Mouse (Mus musculus) kidney, adult 18-20 months (tissue): ENCODE measurements around the gene Mgarp.
"Not testable (repeated sequence)": the region's sequence is repeated elsewhere in the genome, so short reads cannot be mapped to it uniquely, and the experiment has no call there.

ENCODE experiments used
- DNase-seq: peaks from one replicate; pipeline ENCODE4 v3.0.0; 2021

Mgarp gene

DNA sequence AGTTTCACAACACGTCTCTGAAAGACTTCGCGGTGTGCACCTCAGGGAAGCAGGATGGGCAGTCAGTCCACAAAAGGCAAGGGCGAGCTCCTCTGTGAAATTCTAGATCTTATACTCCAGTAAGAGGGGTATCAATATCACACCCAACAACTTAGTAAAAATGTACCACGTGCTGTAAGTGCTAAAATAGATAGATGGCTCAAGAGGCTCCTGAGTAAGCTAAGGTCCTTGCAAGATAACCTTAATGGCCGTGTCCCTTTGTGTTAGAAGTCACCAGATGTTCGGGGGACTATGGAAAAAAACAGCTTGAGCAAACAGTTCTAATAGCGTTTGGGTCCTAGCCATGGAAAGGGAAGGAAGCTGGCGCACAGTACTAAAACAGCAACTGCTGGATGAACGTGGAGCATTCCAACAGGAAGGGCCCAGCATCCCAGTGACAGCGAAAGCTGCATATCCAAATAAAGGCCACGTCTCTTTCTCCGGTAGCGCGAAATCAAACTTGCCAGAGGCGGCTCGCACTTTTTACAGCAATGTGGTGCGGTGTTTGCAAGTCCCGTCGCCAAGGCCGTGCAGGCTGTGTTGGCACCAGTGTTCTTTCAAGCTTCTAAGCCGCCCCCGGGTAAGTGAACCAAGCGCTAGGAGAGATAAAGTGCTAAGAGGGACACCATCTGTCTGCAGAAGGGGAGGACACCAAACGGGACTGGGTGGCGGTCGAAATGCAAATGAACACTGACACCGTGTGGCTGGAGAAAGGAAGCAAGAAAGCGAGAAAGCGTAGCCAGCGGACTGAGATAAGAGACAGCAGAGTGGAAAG, 31.6 kb downstream of the Mgarp start:
- DNase-seq, result peak; percentile 73

DNA sequence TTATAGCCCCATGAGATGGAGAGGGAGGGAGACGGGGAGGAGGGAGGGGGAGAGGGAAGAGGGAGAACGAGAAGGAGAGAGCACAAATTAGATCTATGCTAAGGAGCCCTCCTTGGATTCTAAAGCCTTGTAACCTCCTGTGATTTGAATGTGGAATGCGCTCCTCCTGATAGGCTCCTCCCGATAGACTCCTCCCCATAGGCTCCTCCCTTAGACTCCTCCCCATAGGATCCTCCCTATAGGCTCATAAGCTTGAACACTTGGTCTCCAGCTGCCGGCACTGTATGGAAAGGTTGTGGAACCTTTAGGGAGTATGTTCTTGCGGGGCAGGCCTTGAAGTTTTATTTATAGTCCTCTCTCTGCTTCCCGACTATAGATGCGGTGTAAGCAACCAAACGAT, 35.5 kb downstream of the Mgarp start:
- no peak for DNase-seq

DNA sequence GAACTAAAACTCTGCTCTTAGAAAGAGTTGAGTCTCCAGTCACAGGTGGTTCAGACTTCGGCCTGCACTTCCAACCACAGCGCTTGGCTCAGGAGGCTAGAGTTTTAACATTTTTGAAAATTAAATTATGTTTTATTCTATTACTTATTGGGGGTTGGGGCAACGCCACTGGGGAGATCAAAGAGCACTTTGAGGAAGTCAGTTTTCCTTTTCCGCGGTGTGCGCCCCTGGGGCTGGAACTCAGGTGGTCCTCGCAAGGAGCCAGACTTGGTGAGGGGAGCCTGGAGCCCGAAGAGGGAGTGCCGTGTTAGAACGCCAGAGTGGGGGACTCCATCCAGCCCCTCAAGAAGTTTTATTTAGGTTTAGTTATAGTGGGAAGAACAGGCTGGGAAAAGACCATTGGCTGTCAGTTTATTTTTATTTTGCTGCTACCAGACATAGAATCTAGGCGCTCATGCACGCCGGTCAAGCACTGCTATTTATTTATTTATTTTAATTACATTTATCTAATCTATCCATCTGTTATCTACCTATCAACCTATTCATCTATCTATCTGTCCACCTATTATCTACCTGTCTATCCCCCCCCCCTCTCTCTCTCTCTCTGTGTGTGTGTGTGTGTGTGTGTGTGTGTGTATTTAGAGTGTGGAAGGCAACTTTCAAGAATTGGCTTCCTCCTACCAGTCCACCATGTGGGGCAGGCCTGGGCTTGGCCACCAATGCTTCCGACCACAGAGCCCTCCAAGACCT, 36.8 kb downstream of the Mgarp start:
- DNase-seq, result no peak

DNA sequence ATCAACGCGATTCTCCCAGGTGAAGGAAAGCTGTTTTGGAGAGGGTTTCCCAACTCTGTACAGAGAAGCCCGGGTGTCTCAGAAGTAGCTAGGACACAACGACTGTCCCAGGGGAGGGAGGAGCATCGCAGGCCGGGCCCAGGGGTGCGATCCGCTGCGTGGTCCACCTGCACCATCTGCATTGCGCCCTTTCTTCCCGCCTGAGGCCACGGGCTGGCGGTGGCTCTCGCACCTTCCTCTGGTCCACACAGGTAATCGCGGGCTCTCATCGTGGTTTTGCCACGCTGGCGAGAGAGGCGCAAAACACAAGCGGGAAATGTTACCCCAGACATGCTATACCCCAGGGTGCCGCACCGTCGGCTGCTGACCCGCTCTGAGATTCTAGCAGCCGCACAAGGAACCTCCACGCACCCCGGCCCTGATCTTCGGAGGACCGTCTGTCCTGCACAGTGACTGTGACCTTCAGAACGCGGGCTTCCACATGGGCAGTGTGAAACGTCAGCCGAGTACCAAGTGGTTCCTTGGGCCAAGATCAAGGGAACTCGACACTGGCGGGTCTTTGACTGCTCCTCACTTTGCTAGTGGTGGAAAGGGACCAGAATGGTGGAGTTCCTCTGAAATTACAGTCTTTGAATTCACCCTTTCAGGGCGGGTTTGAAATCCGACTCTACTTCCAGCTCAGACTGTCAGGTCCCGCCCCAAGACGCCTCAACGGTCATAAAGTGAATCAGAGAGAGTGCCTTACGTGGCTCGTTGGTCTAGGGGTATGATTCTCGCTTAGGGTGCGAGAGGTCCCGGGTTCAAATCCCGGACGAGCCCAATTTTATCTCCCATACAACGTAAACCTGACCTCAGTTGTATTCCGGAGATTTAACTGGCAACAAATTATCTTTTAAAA, 37.6 kb downstream of the Mgarp start:
- peak; percentile 56 for DNase-seq

DNA sequence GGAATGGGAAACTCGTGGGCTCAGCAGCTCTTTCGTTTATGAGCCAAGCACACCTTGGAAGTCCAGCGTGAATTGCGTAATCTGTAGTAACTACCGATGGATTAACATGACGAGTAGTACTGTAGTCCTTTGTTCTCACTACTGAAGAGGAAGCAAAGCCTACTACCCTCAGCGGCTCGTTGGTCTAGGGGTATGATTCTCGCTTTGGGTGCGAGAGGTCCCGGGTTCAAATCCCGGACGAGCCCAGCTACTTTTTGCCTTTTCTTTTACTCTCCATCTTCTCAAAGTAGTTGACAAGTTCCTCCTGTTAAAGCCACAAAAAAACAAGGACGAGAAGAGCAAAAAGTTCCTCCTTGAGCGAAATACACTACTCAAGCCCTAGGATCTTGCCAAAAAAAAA, 38.4 kb downstream of the Mgarp start:
- peak; percentile 68 for DNase-seq

DNA sequence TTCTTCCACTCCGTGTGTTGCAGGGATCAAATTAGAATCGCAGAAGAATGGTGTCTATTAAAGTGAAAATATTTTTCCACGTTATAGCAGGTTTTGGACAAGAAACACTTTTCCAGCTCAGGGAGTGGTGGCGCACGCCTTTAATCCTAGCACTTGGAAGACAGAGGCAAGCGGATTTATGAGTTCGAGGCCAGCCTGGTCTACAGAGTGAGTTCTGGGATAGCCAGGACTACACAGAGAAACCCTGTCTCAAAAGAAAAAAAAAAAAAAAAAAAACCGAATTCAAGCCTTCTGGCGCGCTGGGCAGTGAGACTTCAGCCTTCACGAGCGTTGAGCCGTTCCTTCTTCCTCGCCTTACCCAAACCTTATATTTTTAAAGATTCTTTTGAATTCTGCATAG, 38.9 kb downstream of the Mgarp start:
- no peak for DNase-seq

DNA sequence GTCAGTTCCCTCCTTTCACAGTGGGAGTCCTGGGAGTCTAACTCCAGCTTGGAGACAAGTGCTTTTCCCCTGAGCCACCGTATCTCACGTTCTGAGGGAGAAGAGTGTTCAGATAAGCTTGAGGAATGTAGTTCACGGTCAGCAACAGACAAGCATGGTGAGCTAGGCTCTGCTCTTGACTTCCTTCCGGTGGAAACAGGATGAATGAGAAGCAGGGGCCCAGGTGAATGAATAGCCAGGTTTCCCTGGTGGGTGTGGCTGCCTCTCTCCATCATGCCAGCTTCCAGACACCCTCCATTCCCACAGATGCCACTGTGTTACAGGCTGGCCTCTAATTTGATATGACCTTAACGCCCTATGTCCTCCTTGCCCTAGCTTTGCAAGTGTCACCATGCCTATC, 39.5 kb downstream of the Mgarp start:
- no peak for DNase-seq

DNA sequence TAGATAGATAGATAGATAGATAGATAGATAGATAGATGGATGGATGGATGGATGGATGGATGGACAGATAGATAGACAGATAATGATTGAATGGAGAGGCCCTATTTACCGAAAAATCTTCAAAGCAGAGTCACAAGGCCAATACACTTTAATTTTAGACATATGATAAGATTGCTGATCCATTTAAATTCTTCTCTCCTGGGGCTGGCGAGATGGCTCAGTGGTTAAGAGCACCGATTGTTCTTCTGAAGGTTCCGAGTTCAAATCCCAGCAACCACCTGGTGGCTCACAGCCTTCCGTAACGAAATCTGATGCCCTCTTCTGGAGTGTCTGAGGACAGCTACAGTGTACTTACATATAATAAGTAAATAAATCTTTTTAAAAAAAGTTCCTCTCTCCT, 41.6 kb downstream of the Mgarp start:
- DNase-seq, result not testable (repeated sequence)

DNA sequence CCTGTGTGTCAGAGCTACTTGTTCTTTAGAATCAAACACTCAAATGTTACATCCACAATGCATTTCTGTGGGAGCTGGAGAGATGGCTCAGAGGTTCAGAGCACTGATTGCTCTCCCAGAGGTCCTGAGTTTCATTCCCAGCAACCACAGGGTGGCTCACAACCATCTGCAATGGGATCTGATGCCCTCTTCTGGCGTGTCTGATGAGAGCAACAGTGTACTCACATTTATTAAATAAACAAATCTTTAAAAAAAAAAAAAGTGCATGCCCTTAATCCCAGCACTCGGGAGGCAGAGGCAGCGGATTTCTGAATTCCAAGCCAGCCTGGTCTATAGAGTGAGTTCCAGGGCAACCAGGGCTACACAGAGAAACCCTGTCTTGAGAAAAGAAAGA, 42.5 kb downstream of the Mgarp start:
- DNase-seq, result no peak

DNA sequence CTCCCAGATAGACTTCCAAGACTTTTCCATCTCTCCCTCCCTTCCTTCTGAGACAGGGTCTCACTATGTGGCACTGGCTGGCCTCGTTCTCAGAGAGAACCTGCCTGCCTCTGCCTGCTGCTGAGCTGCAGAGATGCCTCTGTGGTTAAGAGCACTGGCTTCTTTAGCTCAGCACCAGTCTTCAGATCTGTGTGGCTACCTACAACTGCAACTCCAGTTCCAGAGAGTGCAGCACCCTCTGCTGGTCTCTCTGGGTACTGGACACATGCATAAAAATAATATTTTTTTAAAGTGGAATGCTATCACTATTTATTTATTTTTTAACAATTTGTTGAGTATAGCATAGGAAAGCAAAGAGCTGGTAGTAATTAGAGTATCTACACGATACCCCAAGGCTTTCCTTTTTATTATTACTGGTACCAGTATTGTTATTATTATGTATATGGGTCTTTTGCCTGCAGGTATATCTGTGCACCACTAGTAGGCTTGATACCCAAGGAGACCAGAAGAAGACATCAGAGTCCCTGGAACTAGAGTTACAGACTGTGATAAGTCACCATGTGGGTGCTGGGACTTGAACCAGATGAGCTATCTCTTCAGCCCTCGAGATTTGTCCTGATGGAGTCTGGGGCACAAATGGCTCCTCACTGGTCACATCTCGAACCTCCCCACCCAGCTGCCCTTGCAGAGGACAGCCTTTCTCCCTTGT, 43.1 kb downstream of the Mgarp start:
- peak; percentile 65 for DNase-seq

DNA sequence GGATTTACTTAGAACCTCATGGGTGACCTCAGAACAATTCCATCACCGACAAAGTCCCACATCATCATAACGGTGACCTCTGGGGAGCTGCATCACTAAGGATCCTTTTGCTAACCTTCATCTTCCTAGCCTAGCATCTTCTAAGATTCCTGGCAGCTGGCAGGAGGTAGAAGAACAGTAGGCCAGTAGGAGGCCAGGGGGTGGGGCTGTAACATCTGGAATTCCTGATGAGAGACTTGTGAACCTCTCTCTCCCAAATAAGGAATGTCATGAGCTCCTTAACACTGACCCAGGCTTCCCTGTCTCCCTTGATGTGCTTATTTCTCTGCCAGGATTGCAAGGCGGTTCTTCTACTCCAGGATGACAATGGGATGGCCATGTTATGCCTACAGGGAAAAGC, 45.7 kb downstream of the Mgarp start:
- no peak for DNase-seq

DNA sequence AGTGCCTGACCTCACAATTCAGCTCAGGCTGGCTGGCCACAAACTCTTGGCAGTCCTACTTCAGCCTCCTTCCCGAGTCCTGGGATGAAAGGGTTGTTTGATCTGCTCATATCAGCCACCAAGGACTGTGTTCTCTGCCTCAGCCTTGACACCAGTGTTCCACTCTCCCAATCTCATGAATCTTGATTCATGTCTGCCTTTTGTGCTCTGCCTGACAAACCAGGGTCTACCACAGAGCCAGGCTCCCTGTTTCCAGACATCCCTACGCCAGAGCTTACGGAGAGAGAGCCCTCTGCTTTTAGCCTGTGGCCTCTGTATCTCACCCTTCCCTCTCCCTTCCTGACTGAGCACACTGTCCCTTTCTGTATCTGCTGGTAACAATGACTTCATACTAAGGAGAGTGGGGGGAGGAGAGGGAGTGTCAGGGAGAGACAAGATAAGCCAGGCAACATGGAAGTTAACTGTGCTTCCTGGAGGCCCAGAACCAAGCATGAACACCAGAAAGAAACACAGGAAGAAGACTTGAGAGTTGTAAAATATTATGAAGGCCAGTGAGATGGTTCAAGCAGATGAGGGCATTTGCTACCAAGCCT, 47.8 kb downstream of the Mgarp start:
- no peak for DNase-seq

DNA sequence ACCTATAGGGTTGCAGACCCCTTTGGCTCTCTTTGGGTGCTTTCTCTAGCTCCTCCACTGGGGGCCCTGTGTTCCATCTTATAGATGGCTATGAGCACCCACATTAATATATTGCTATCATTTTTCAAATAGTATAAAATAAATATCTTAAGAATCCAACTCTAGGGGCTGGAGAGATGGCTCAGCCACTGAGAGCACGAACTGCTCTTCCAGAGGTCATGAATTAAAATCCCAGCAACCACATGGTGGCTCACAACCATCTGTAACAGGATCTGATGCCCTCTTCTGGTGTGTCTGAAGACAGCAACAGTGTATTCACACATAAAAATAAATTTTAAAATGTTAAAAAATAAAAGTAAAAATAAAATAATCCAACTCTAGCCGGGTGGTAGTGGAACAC, 51.5 kb downstream of the Mgarp start:
- DNase-seq, result not testable (repeated sequence)

DNA sequence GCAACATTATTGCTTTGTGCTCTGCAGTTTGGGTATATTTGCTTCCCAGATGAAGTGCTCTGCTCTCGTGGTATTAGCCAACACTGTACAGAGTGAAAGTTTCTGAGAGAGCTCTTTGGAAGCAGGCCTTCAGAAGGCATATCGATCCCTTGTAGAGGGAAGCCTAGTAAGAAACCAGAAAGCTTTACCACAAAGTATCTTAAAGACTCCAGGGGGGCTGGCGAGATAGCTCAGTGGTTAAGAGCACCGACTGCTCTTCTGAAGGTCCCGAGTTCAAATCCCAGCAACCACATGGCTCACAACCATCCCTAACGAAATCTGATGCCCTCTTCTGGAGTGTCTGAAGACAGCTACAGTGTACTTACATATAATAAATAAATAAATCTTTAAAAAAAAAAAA, 52.4 kb downstream of the Mgarp start:
- DNase-seq, result not testable (repeated sequence)

DNA sequence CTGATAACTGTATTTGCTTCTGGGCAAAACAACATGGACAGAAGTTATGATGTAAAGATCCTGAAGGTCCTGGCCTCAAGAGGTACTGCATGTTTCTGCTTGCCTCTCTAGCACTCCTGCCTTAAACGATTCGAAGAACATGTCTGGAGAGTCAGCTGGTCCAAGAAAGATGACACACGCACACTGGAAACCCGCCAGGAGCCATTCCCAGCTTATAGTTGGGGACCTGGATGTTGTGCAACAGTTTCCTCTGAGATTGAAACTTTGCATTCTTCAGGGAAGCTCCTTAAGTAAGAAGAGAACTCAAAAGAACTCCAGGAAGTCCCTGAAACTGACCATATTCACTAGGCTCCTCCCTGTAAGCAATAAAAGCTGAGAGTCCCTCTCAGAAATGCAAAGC, 53.3 kb downstream of the Mgarp start:
- no peak for DNase-seq

DNA sequence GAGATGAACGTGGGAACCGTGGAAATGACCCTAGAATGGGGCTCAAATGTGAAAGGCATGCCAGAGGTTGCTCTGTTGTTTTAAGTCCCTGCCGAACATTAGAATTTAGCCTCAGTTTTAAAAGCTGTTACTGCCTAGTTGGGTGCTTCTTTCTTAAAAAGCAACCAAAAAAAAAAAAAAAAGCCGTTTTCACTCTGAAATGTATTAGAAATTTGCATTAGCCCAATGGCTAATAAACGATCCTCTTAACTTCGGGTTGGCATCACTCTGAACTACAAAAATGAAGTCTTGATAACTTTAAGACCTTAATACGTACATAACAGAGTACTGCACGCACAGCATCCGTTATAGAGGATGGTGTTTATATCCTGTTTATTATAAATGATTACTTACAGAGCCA, 54.4 kb downstream of the Mgarp start:
- DNase-seq, result no peak

DNA sequence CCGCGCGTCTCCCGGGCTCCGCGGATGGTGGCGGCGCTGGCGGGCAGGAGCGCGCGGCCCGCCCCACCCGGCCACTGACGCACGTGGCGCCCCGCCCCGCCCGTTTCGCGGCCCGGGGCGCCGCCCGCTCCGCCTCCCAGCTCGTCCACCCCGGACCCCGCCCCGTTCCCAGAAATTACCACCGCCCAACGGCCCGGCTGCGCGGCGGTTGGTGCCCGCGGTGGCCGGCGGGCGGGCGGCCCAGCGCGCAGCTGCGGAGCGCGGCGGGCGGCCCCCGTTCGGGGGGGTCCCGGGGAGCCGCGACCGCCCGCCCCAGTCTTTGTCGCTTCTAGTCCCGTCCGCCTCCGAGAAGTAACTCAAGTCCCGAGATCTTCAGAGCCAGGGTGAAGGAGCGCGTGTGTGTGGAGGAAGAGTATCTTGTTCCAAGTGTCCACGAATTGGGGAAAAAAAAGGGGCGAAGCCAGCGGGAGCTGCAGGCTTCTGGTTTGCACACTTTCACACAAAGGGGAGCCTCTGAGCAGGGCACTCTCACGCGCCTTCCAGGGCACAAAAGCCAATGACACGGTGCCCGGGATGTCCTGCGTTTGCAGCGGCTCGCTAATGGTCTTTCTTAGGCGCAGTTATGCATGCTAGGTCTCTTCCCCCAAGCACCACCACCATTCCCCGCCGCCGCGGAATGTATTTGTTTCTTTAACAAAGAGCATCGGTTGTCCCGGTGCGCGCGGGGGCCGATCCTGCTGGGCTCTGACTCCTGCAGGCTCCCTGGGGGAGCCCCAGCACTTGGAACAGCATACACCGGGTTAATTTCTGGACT, 55.1 kb downstream of the Mgarp start:
- peak; percentile 87 for DNase-seq

DNA sequence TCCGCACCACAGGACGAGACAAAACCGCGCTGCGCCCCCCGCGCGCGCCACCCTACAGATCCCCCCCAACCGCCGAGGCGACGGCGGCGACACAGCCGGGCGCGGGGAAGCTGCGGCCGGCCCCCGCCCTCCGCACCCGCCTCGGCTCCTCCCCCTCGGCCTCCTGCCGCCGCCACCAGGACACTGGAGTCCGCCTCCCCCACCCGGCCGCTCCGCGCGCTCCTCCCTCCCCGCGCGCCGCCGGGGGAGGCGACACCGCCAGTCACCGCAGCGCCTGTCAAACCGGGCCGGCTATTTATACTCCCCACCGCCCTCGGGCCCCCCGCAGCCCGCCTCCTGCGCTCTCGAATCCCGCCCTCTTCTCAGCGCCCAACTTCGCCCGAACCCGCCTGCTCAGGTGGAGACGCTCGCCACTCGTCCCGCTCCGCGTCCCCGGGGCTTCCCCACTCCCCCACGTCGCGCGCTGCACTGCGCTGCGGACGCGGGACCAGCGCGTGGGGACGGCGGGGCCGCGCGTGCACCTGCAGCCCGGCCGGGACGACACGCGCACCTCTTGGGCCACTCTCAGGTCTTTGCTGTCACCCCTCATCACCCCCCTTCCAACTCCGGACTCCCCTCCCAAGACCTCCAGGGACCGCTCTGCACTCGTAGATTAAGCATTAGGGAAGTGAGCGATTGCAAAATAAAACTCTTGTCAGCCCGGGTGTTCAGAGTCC, 55.8 kb downstream of the Mgarp start, which contains the start of gene Elf2:
Gene Elf2, minus strand, starts transcription at position 112 of the 716 bp plus-strand sequence.
- DNase-seq, result peak; percentile 87

DNA sequence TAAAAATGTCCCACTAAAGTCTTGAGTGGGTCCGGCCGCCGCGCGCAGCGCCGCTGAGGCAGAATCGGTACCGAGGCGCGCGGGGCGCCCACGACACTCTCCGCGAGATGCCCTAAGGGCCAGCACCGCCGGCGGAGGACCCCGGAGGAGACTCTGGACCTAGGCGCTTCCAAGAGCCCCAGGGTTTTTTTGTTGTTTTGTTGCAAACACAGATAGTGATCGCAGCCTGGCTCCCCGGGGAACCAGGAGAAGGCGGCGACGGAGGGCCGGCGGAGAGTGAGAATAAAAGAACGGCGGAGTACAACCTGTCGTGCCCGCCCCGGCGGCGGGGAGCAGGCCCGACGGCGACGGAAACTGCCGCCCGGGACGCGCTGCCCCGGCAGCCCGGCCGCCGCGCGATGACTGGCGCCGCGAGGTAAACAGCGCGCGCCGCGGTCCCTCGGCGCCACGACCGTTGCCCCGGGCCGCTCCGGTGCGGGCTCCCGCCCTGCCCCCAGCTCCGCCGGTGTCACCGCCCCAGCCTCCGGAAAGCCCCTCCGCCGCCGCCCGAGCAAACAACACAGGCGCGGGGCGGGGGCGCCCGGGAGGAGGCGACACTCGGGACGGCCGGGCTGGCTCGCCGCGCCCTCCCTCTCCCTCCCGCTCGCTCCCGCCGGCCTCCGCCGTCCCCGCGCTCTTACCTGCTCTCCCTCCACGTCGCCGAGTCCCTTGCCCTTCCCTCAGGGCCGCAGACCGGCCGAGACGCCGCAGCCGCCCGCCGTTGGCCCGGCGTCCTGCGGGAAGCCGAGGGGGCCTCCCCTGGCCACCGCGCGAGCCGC, 56.6 kb downstream of the Mgarp start:
- peak; percentile 74 for DNase-seq

DNA sequence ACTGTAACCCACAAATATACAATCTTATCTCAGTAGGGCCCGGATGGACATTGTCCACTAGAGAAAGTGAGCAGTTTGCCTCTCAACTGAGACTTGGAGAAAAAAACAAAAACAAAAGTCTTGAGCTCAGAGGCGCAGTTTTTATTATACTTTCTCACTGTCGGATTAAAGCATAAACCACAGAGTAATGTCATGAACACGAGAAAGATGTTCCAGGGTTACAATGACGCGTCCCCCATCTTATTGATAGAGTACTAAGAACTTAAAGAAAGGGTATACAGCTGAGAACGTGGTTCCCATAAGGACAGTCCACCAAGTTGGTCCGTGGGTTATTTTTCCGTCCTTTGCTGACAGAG, 57.2 kb downstream of the Mgarp start:
- no peak for DNase-seq
